ENCODE assay signal across 9 mouse cellular contexts in the genomic region with DNA sequence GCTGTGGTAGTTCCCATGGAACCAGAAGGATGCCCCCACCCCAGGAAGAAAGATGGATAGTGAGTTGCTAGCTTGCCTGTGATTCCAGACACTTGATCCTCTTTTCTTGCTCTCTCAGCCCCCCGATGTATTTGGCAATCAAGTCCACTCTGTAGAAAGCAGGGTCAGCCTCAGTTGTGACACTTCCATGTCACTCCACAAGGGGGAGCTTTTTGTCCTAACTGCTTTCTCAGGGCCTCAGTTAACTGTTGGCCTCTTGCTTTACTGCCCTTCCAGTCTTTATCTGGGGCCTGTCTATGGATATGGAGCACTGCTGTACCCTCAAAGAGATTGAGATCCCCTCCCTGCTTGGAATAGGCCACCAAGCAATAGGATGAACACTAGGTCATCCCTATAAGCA. TPM values are rescaled to one million over a fixed set of nuclear protein-coding genes. Genes with fewer than 3 reads are reported as not detected.
DNase-seq lines count a peak whose midpoint lies in the region; ATAC-seq lines count a peak whose summit lies in the region.
"Had no signal": no experiment of that assay in that cellular context is flagged by ENCODE, and none has a peak within 500 bp of the region (broad histone marks: within the 10 kb centered on the region; RNA-seq: fewer than 3 reads in every experiment).

No protein-coding gene starts in this region.

- peak; percentile 45 for DNase-seq in hindbrain, embryonic 14.5 days (ENCODE audit: low spot score)
- peak; percentile 37 for DNase-seq in urinary bladder, postnatal 14 days (ENCODE audit: low spot score)
- DNase-seq in urinary bladder, postnatal 25 days (ENCODE audit: low spot score), result no peak
- peak; percentile 46 for DNase-seq in embryo, embryonic 10 days (ENCODE audit: low spot score)
- DNase-seq in natural killer cell, adult 2 months (ENCODE audit: low spot score in 2 of 2), result peak; percentile 37 to 49

- 59% methylated on average over 1 of the region's 1 CpGs for WGBS in hindbrain, embryonic 14.5 days
- WGBS in hindbrain, embryonic 16.5 days, result 74% methylated on average over 1 of the region's 1 CpGs

- ATAC-seq in hindbrain, embryonic 14.5 days (ENCODE audit: low FRiP score), result no peak
- ATAC-seq in hindbrain, embryonic 16.5 days, result no peak
- ATAC-seq in megakaryocyte-erythroid progenitor cell, adult 5-6 weeks (replicated peaks; ENCODE audit: low FRiP score, low TSS enrichment, poor library complexity, severe bottlenecking), result no peak

- no peaks in the 10 kb centered on the region for H3K9me3 ChIP-seq in hindbrain, embryonic 14.5 days (ENCODE audit: control insufficient read depth, low read length)
- no peaks in the 10 kb centered on the region for H3K9me3 ChIP-seq in hindbrain, embryonic 16.5 days (ENCODE audit: control insufficient read depth, low read length)
- H3K9me3 ChIP-seq: embryonic facial prominence, embryonic 13.5 days had no signal

- H3K9ac ChIP-seq in hindbrain, embryonic 14.5 days, result no peak overlapping the region
- no peak overlapping the region for H3K9ac ChIP-seq in hindbrain, embryonic 16.5 days (ENCODE audit: low read depth, low read length)

- no peaks in the 10 kb centered on the region for H3K27me3 ChIP-seq in hindbrain, embryonic 14.5 days (ENCODE audit: control insufficient read depth, insufficient read depth, low read length)
- no peaks in the 10 kb centered on the region for H3K27me3 ChIP-seq in hindbrain, embryonic 16.5 days (replicated peaks; ENCODE audit: control insufficient read depth, insufficient read depth, low read length)
- H3K27me3 ChIP-seq: embryonic facial prominence, embryonic 13.5 days had no signal

- peaks cover 17% of the 10 kb centered on the region for H3K4me1 ChIP-seq in hindbrain, embryonic 14.5 days (replicated peaks; ENCODE audit: control insufficient read depth, insufficient read depth, low read length)
- peaks cover 16% of the 10 kb centered on the region for H3K4me1 ChIP-seq in hindbrain, embryonic 16.5 days (ENCODE audit: control insufficient read depth, insufficient read depth, low read depth, low read length)

- H3K27ac ChIP-seq in hindbrain, embryonic 14.5 days, result no peak overlapping the region
- H3K27ac ChIP-seq in hindbrain, embryonic 16.5 days (ENCODE audit: low read depth, low read length), result no peak overlapping the region
- H3K27ac ChIP-seq: embryonic facial prominence, embryonic 13.5 days had no signal

- H3K36me3 ChIP-seq in hindbrain, embryonic 14.5 days (replicated peaks; ENCODE audit: control insufficient read depth, insufficient read depth), result 0 out of 2 replicates have a peak, but pooled peaks cover 4% of the 10 kb centered on the region
- no peaks in the 10 kb centered on the region for H3K36me3 ChIP-seq in hindbrain, embryonic 16.5 days (ENCODE audit: control insufficient read depth, insufficient read depth, low read length)

- H3K4me2 ChIP-seq in hindbrain, embryonic 14.5 days (replicated peaks), result no peak overlapping the region
- no peak overlapping the region for H3K4me2 ChIP-seq in hindbrain, embryonic 16.5 days (ENCODE audit: low read length)
- H3K4me2 ChIP-seq: embryonic facial prominence, embryonic 13.5 days had no signal

- no peak overlapping the region for H3K4me3 ChIP-seq in hindbrain, embryonic 14.5 days (replicated peaks; ENCODE audit: low read length)
- H3K4me3 ChIP-seq in hindbrain, embryonic 16.5 days (ENCODE audit: low read length), result no peak overlapping the region
- H3K4me3 ChIP-seq: embryonic facial prominence, embryonic 13.5 days had no signal

RNA-seq across cellular contexts. Expression of gene Tssc4, which starts 4.0 kb away (rescaled TPM):
- 56.8 and 62.8 TPM in 2 replicates for polyA plus RNA-seq in hindbrain, embryonic 14.5 days (2014; fragmentation: Nextera tagmentation; extraction: Ambion mirVana)
- polyA plus RNA-seq in hindbrain, embryonic 16.5 days (2015; fragmentation: Nextera tagmentation; extraction: Ambion mirVana), result 97.4 and 98.7 TPM in 2 replicates
- 36.9 and 58.7 TPM in 2 replicates for total RNA-seq in megakaryocyte-erythroid progenitor cell, adult 5-6 weeks (2014; fragmentation: Nextera tagmentation)
- 15.5 and 37.8 TPM in 2 replicates for total RNA-seq in megakaryocyte-erythroid progenitor cell, adult 5-6 weeks (2017)

RNA-seq across cellular contexts. Expression of gene Cd81, which starts 20.5 kb away (rescaled TPM):
- 455 and 483 TPM in 2 replicates for polyA plus RNA-seq in hindbrain, embryonic 14.5 days (2014; fragmentation: Nextera tagmentation; extraction: Ambion mirVana)
- polyA plus RNA-seq in hindbrain, embryonic 16.5 days (2015; fragmentation: Nextera tagmentation; extraction: Ambion mirVana), result 532 and 585 TPM in 2 replicates
- total RNA-seq in megakaryocyte-erythroid progenitor cell, adult 5-6 weeks (2014; fragmentation: Nextera tagmentation), result 194 and 203 TPM in 2 replicates
- total RNA-seq in megakaryocyte-erythroid progenitor cell, adult 5-6 weeks (2017), result 214 and 238 TPM in 2 replicates

RNA-seq across cellular contexts. Expression of gene Trpm5, which starts 21.4 kb away (rescaled TPM):
- 1.9 and 2.3 TPM in 2 replicates for polyA plus RNA-seq in hindbrain, embryonic 14.5 days (2014; fragmentation: Nextera tagmentation; extraction: Ambion mirVana)
- polyA plus RNA-seq in hindbrain, embryonic 16.5 days (2015; fragmentation: Nextera tagmentation; extraction: Ambion mirVana), result 2.1 and 3.2 TPM in 2 replicates
- 0.13 TPM in 1 of 2 replicates, not detected in the other for total RNA-seq in megakaryocyte-erythroid progenitor cell, adult 5-6 weeks (2014; fragmentation: Nextera tagmentation)
- 2.3 TPM in 1 of 2 replicates, not detected in the other for total RNA-seq in megakaryocyte-erythroid progenitor cell, adult 5-6 weeks (2017)
- total RNA-seq: layer of hippocampus, postnatal 25 days had no signal

RNA-seq across cellular contexts. Expression of gene Kcnq1, which starts 33.1 kb away (rescaled TPM):
- 0.94 and 1.3 TPM in 2 replicates for polyA plus RNA-seq in hindbrain, embryonic 14.5 days (2014; fragmentation: Nextera tagmentation; extraction: Ambion mirVana)
- 1.3 and 2.2 TPM in 2 replicates for polyA plus RNA-seq in hindbrain, embryonic 16.5 days (2015; fragmentation: Nextera tagmentation; extraction: Ambion mirVana)
- total RNA-seq in megakaryocyte-erythroid progenitor cell, adult 5-6 weeks (2014; fragmentation: Nextera tagmentation), result 0.46 TPM in 1 of 2 replicates, not detected in the other
- total RNA-seq in megakaryocyte-erythroid progenitor cell, adult 5-6 weeks (2017), result not detected in 2 replicates
